Mouse (Mus musculus) retina, embryonic 14.5 days (tissue): Measurements from ENCODE around the gene Cpt1c.
"Not testable (repeated sequence)": the region's sequence is repeated elsewhere in the genome, so short reads cannot be mapped to it uniquely, and the experiment has no call there.

Source experiments
- DNase-seq: peaks from one replicate; pipeline ENCODE4 v3.0.0-alpha.2; 2015; ENCODE audit warnings: low spot score

Gene Cpt1c

GRCm38 (mm10) chr7:44974383-44975116, at the start of gene Cpt1c:
TSS of gene Cpt1c (minus strand) at chr7:44974851.
- peak; percentile 84 for DNase-seq

DNA sequence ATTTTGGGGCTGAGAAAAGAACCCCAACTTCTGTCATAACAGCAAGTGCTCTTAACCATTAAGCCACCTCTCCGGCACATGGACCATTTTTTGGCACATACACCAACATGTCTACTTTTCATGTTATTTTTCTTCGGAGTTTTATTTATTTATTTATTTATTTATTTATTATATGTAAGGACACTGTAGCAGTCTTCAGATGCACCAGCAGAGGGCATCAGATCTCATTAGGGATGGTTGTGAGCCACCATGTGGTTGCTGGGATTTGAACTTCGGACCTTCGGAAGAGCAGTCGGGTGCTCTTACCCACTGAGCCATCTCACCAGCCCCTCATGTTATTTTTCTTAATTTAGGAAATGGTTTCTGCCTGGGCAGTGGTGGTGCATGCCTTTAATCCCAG, 49.1 kb upstream of the Cpt1c start:
- not testable (repeated sequence) for DNase-seq

- no peak for DNase-seq
Observed at GRCm38 (mm10) chr7:45020225-45020624, 45.6 kb upstream of the Cpt1c start.

DNA sequence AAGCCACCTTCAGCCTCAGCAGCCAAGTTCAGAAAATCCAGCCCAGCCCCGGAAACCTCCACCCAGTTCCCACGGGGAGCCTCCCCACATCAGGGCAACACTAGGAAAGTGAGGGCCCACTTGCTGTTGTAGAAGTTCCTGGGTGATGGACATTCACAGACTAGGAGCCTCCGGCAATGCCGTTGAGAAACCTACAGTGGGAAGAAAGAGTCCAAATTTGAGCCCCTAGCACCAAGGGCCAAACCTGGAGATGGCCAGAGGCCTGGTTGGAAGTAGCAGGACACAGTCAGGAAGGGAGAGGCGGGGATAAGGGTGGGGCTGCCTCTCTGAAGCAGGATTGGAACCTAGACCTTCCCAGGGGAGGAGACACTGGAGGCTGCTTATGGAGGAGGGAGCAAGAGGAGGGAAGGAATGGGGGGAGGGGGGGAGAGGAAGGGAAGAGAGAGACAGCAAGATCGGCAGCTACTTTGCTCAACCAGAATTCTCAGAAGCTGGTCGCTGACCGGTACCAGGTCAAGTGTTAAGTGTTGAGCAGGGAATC, 44.5 kb upstream of the Cpt1c start:
- no peak for DNase-seq

DNA sequence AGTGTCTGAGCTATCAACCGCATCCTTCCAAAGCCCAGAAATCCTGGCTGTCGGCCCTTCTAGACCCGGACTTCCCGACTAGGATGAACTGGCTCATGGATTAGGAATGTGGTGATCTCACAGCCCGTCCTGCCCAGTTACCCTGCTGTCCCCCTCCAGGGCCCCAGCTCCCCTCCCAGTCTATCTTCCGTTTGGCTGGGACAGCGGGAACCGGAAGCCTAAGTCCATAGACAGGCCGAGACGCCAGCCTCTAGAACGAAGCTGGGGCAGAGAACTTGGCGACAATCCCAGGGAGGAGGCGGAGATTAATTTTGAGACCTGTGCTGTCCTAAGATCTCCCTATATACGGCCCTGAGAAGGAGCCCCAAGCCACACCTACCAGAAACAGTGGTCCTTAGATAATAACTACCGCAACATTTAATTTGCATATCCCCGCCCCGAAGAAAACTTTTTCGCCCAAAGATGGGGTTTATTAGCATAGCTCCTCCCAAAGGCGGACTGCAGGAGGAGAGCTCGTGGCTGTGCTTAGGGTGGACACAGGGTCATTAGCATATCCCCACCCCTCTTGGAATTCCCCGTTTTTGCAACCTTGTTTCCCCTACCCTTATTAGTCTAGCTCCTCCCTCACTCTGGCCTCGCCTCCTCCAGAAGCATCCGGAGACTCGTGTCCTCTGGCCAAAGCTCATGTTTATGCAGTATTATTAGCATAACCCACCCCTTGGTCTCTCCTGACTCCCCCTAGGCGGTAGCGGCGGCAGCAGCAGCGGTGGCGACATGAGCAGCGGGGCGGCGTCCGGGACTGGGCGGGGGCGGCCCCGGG, 42.8 kb upstream of the Cpt1c start, which contains the start of gene Rras:
TSS of gene Rras (plus strand) at position 720 of the 820 bp plus-strand sequence.
- DNase-seq, result peak; percentile 96

- DNase-seq, result no peak
Observed at GRCm38 (mm10) chr7:45016761-45017160, 42.1 kb upstream of the Cpt1c start.

DNA sequence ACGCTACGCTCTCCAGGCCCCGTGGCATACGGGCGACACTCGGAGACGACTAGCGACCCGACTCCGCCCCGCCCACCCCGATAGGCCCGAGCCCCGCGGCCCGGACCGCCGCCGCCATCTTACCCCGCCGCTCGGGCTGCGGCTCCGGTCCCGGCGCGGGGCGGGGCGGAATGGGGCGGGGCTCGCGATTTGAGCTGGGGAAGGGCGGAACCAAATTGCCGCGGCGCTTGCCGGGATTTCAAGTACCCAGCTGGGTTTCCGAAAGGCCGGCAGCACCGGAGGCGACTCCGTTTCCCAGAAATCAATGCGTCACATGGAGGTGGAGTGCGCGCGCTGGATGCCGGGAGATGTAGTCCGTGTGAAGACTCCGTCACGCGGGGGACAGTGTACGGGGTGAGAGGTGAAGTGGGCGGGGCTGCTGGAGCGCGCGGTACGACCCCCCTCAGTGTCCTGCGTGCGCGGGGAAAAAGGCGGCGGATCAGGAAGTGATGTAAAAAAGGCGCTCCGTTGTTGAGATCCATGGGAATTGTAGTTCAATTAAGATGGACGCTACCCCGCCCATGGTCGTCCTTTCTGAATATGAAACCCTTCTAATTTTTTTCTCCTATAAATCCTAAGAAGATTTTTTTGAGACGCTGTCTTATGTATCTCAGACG, 41.4 kb upstream of the Cpt1c start, which contains the start of gene Scaf1:
TSS of gene Scaf1 (minus strand) at position 407 of the 656 bp plus-strand sequence.
- peak; percentile 99 for DNase-seq

GRCm38 (mm10) chr7:45015344-45015956, 40.8 kb upstream of the Cpt1c start:
- DNase-seq, result no peak

DNA sequence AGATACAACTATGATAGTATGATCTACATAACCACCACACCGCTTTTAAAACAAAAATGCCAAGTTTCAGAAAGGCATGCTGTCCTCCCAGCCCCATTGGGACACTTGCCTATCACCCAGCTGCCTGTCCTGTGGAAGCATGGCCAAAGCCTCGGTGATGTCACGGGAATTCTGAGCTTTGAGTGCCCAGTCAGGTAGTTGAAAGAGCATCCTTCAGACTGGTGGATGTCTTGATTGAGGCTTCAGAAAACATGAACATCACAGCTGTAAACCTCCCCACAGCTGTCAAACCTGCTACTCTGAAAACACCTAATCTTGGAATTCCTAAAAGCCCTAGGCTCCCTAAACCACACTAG, 39.4 kb upstream of the Cpt1c start:
- DNase-seq, result no peak

- DNase-seq, result no peak
Observed at GRCm38 (mm10) chr7:45013366-45014095, 38.9 kb upstream of the Cpt1c start.

GRCm38 (mm10) chr7:45012824-45013223, 38.2 kb upstream of the Cpt1c start:
- no peak for DNase-seq

DNA sequence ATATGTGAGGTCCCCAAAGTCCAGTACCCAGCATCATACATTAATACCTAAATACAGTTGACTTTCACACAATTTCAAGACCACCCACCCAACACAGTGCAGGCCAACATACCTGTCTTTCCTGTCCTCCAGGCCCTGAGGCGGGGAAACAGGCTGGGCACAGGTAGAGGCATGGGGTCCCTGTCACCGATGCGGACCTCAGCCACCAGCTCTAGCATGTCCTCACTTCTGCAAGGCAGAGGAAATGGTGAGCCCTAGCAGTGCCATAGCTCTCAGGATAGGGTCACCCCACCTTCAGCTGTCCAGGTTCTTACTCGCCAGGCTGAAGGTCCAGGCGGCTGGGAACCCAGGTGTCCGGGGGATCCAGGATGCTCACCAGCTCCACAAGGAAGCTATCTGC, 37.4 kb upstream of the Cpt1c start:
- DNase-seq, result no peak

DNA sequence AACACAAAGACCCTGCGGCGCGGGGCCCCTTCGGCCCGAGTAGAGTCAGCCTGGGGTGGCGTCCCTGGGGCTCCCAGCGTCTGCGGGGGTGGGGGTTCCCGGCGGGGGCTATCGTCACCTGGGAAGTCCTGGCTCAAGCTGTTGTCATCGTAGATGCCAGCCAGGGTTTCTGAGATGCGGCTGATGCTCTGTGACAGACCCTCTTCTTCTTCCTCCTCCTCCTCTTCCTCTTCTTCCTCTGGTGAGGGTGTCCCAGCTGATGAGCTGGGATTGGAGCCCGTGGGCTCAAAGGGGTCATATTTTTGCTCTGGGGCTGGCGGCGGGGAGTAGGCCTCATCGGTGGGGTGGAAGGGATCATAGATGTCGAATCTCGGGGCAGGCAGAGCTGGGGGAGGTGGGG, 33.8 kb upstream of the Cpt1c start:
- DNase-seq, result no peak

GRCm38 (mm10) chr7:45007846-45008245, 33.2 kb upstream of the Cpt1c start:
- DNase-seq, result no peak

DNA sequence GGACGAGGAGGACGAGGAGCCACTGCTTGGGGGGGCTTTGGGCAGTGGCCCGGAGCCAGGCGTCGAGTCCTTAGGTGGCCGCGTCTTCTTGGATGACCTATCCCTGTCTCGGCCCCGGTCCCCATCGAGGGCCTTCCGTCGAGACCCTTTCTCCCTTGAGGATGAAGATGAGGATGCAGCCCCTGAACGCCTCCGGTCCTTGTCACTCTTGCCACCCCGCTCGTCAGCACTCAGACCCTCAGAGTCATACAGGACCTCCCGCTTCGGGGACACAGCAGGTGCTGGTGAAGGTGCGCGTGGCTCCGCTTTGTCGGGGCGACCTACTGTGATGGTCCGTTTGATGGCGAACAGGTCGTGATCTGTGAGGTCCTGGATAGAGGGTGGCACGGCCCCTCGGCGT, 32.5 kb upstream of the Cpt1c start:
- no peak for DNase-seq

DNA sequence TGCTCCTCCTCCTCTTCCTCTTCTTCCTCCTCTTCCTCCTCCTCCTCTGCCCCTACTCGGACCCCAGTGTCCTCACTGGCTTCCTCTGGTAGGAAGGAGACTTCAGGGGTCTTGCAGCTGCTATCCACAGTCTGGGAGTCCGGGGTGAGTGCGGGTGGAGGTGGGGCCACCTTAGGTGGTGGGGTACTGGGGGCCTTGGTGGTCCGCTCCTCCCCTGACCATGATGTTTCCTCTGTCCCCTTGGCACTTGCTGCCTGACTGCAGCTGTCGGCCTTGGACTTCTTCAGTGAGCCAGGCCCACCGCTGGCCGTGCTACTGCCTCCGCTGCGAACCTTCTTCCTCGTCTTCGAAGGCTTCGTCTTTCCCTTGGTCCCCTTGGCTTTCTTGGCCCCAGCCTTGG, 31.9 kb upstream of the Cpt1c start:
- no peak for DNase-seq

DNA sequence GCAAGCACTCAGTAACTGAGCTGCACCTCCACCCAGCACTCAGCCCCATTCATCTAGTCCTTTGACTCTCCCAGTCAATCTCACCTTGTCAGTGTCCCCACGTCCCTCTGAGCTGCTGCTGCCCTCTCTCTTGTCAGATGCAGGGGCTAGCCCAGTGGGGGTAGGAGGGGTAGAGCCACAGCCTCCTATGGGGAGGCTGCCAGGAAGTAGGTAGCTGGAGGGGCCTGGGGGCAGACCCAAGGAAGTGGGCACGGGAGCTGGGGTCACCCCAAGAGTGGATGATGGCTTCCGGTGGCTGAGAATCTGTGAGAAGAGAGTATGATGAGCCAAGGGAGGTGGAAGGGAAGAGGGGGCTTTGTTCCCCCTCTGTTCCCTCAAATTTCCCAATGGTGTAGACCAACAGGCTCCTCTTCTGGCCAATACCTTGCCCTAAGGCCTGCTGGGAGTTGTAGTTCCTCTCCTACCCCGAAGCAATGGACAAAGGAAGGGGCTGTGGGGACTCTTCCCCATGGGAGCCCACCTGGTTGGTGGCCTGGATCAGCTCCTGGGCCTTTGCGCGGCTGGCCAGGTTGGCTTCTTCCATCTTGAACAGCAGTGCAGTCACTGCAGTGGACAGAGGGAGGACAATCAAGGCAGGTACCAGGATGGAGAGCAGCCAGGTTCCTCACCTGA, 30.8 kb upstream of the Cpt1c start:
- no peak for DNase-seq

DNA sequence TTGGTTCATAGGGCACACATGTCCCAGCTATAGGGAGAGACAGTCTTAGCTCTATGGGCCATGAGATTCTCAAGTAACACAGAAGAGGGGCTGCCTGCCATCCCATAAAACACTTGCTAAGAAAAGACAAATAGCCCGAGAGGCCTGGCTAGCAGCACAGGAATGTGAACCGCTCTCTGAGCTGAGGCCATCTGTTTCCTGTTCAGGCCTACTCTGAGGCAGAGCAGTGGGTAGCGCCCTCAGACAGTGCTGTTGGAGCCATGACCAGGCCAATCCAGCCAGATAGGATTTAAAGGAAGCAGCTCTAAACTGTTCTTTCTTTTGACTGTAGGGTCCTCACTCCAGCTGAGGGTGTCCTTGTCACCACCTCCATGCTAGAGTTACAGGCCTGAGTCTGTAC, 29.9 kb upstream of the Cpt1c start:
- DNase-seq, result no peak

DNA sequence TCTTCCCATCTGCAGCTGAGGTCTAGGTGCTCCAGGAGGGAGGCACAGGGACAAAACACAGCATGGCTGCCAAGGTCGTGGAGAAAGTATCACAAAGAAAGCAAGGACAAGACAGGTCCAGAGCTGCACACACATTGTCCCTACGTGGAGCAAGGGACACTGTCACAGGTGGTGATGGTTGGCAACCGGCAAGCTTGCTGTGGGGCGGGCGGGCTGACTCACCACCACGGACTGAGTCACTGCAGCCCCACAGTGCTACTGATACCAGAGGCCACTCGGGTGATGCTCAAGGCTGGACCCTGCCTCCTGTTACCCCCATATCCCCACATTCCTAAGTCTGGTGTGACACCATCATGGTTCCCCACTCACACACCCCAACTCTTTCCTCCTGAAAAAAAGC, 27.8 kb upstream of the Cpt1c start:
- no peak for DNase-seq

DNA sequence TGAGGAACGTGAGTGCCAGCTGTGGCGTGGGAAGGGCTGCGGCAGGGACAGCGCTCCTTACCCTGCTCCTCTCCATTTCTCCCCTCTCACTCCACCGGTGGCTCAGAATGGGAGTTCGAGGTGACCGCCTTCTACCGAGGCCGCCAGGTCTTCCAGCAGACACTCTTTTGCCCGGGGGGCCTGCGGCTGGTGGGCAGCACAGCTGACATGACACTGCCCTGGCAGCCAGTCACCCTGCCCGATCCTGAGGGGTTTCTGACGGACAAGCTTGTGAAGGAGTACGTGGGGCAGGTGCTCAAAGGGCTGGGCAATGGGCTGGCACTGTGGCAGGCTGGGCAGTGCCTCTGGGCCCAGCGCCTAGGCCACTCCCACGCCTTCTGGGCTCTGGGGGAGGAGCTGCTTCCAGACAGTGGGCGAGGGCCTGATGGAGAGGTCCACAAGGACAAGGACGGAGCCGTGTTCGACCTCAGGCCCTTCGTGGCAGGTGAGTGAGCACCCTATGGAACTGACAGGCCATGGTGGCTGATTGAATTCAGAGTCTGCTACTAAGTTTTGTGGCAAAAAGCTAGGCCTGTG, 26.0 kb upstream of the Cpt1c start:
- DNase-seq, result no peak
